Mouse (Mus musculus) CH12.LX (cell line): ENCODE data around the gene Tacc3. TPM values are rescaled to one million over a fixed set of nuclear protein-coding genes. Genes with fewer than 3 reads are reported as not detected.

ENCODE experiments used
- DNase-seq: peaks from one replicate; pipeline ENCODE4 v3.0.0-alpha.2; 2013; ENCODE audit errors: extremely low read depth
- H3K27ac ChIP-seq: 2 replicates; pipeline ENCODE4 v1.5.1; 2012; ENCODE audit warnings: low read depth, mild to moderate bottlenecking, control low read depth, moderate library complexity; ENCODE audit not compliant: insufficient read depth
- H3K27me3 ChIP-seq: replicated peaks from 2 replicates; pipeline ENCODE3; 2012; ENCODE audit warnings: inconsistent platforms
- H3K36me3 ChIP-seq, 2 experiments: replicated peaks in 1 of 2; 2 replicates each; pipeline versions ENCODE3 to v1.6.1; 2012; ENCODE audit warnings: inconsistent platforms in 1 of 2, low read length in 1 of 2, mild to moderate bottlenecking in 1 of 2, mixed read lengths in 1 of 2, moderate library complexity in 1 of 2; ENCODE audit not compliant: control insufficient read depth in 1 of 2, insufficient read depth in 1 of 2
- H3K4me1 ChIP-seq, 2 experiments: 2 replicates each; pipeline ENCODE4 v1.6.1; 2012; ENCODE audit warnings: inconsistent platforms in 1 of 2, moderate library complexity in 1 of 2; ENCODE audit not compliant: insufficient read depth in 2 of 2, control insufficient read depth in 1 of 2
- H3K4me2 ChIP-seq: 2 replicates; pipeline ENCODE4 v1.6.1; 2012; ENCODE audit warnings: low read depth, mild to moderate bottlenecking, control low read depth; ENCODE audit not compliant: poor library complexity, insufficient read depth, severe bottlenecking
- H3K4me3 ChIP-seq, 3 experiments: fragments of 150-350 bp in 1 of 3; sonication (generic) in 1 of 3; replicated peaks in 1 of 3; 2 replicates each; pipeline versions ENCODE3 to v1.5.1; 2011 to 2012; ENCODE audit warnings: low read depth in 2 of 3, low read length in 2 of 3, mild to moderate bottlenecking in 2 of 3, moderate library complexity in 2 of 3, control low read depth in 1 of 3, improper control_type of control experiment in 1 of 3, inconsistent platforms in 1 of 3, mixed read lengths in 1 of 3; ENCODE audit not compliant: poor library complexity in 1 of 3
- H3K79me2 ChIP-seq: replicated peaks from 2 replicates; pipeline ENCODE4 v1.6.1; 2012; ENCODE audit warnings: mild to moderate bottlenecking, moderate library complexity; ENCODE audit not compliant: control insufficient read depth, poor library complexity, insufficient read depth, severe bottlenecking; ENCODE audit errors: extremely low read depth
- H3K9ac ChIP-seq: 2 replicates; pipeline ENCODE4 v1.6.1; 2012; ENCODE audit warnings: low read depth, mild to moderate bottlenecking, control low read depth, moderate library complexity; ENCODE audit not compliant: insufficient read depth
- H3K9me3 ChIP-seq: replicated peaks from 2 replicates; pipeline ENCODE3; 2012; ENCODE audit warnings: low read length, inconsistent platforms, mixed read lengths
- CTCF ChIP-seq, 2 experiments: IDR thresholded peaks in 1 of 2; conservative IDR thresholded peaks in 1 of 2; 2 replicates each; pipeline ENCODE4 v1.5.1; 2011 to 2012; ENCODE audit warnings: low read depth in 2 of 2, low read length in 2 of 2, improper control_type of control experiment in 1 of 2, inconsistent platforms in 1 of 2, mild to moderate bottlenecking in 1 of 2, moderate library complexity in 1 of 2
- EP300 ChIP-seq: IDR thresholded peaks from 2 replicates; pipeline ENCODE4 v1.6.1; 2011; ENCODE audit warnings: low read length, improper control_type of control experiment
- ETS1 ChIP-seq: conservative IDR thresholded peaks from 2 replicates; pipeline ENCODE4 v1.6.1; 2012; ENCODE audit warnings: low read depth, mild to moderate bottlenecking, inconsistent platforms, low read length, improper control_type of control experiment, moderate library complexity
- HCFC1 ChIP-seq: IDR thresholded peaks from 2 replicates; pipeline ENCODE4 v1.6.1; 2012; ENCODE audit warnings: low read depth, mild to moderate bottlenecking, inconsistent platforms, low read length, improper control_type of control experiment
- IRF4 ChIP-seq: IDR thresholded peaks from 2 replicates; pipeline ENCODE4 v1.6.1; 2014; ENCODE audit warnings: low read depth, mild to moderate bottlenecking, inconsistent platforms, low read length, improper control_type of control experiment
- JUN ChIP-seq: IDR thresholded peaks from 2 replicates; pipeline ENCODE4 v1.6.1; 2011; ENCODE audit warnings: low read depth, mild to moderate bottlenecking, low read length, improper control_type of control experiment, moderate library complexity; ENCODE audit not compliant: insufficient read depth
- KAT2A ChIP-seq: IDR thresholded peaks from 2 replicates; pipeline ENCODE4 v1.6.1; 2012; ENCODE audit warnings: low read length, improper control_type of control experiment, inconsistent platforms; ENCODE audit not compliant: insufficient replicate concordance
- MAFK ChIP-seq: IDR thresholded peaks from 2 replicates; pipeline ENCODE4 v1.6.1; 2011; ENCODE audit warnings: low read length, improper control_type of control experiment; ENCODE audit not compliant: insufficient replicate concordance
- MAZ ChIP-seq: IDR thresholded peaks from 2 replicates; pipeline ENCODE4 v1.6.1; 2012; ENCODE audit warnings: low read depth, mild to moderate bottlenecking, inconsistent platforms, low read length, improper control_type of control experiment, moderate library complexity
- MEF2A ChIP-seq: IDR thresholded peaks from 2 replicates; pipeline ENCODE4 v1.6.1; 2014; ENCODE audit warnings: low read depth, mild to moderate bottlenecking, inconsistent platforms, low read length, improper control_type of control experiment, borderline replicate concordance
- NRF1 ChIP-seq: IDR thresholded peaks from 2 replicates; pipeline ENCODE4 v1.6.1; 2014; ENCODE audit warnings: low read depth, mild to moderate bottlenecking, inconsistent platforms, low read length, improper control_type of control experiment, moderate library complexity
- POLR2A ChIP-seq: IDR thresholded peaks from 2 replicates; pipeline ENCODE4 v1.6.1; 2011; ENCODE audit warnings: low read depth, mild to moderate bottlenecking, improper control_type of control experiment, low read length
- POLR2AphosphoS2 ChIP-seq: IDR thresholded peaks from 2 replicates; pipeline ENCODE4 v1.6.1; 2011; ENCODE audit warnings: low read depth, low read length, improper control_type of control experiment
- RAD21 ChIP-seq: IDR thresholded peaks from 2 replicates; pipeline ENCODE4 v1.6.1; 2011; ENCODE audit warnings: low read depth, mild to moderate bottlenecking, low read length, improper control_type of control experiment, moderate library complexity
- SMC3 ChIP-seq: IDR thresholded peaks from 2 replicates; pipeline ENCODE4 v1.6.1; 2011; ENCODE audit warnings: low read depth, low read length, improper control_type of control experiment
- TCF12 ChIP-seq: IDR thresholded peaks from 2 replicates; pipeline ENCODE4 v1.6.1; 2014; ENCODE audit warnings: low read depth, mild to moderate bottlenecking, inconsistent platforms, low read length, improper control_type of control experiment
- ZC3H11A ChIP-seq: IDR thresholded peaks from 2 replicates; pipeline ENCODE4 v1.6.1; 2012; ENCODE audit warnings: low read depth, mild to moderate bottlenecking, inconsistent platforms, low read length, improper control_type of control experiment
- ZKSCAN1 ChIP-seq: IDR thresholded peaks from 2 replicates; pipeline ENCODE4 v1.6.1; 2012; ENCODE audit warnings: low read depth, inconsistent platforms, low read length, improper control_type of control experiment, borderline replicate concordance
- dilution Hi-C: fragments of 300-500 bp; cut with MboI; formaldehyde crosslinking; loops from 2 replicates; pipeline ENCODE4 v1.14.3; 2020; ENCODE audit warnings: low sequenced_read_pairs; ENCODE audit not compliant: extremely low pct_unique_long_range_greater_than_20kb, extremely low pct_ligation_motif_present
- in situ Hi-C: fragments of 300-500 bp; cut with MboI; formaldehyde crosslinking; loops from 3 replicates; pipeline ENCODE4 v1.14.3; 2019; ENCODE audit warnings: low sequenced_read_pairs, low pct_ligation_motif_present, low pct_unique_long_range_greater_than_20kb, mixed read lengths
- polyA plus RNA-seq: library from polyadenylated mRNA; unstranded; fragments of >175 nt; gene quantifications from 2 replicates; pipeline ENCODE4 v1.2.1, GENCODE M21; 2012; ENCODE audit warnings: low read depth; ENCODE audit not compliant: insufficient read length
- total RNA-seq, 2 experiments: library from RNA; depleted of rRNA; stranded (reverse); fragments of 300-350 nt in 1 of 2; fragments of >200 nt in 1 of 2; gene quantifications; 2 replicates each; pipeline ENCODE4 v1.2.3; 2012 to 2014

The Tacc3 gene
- total and polyA plus RNA-seq, 3 experiments: 89.4 to 186 (median 160) TPM

DNA sequence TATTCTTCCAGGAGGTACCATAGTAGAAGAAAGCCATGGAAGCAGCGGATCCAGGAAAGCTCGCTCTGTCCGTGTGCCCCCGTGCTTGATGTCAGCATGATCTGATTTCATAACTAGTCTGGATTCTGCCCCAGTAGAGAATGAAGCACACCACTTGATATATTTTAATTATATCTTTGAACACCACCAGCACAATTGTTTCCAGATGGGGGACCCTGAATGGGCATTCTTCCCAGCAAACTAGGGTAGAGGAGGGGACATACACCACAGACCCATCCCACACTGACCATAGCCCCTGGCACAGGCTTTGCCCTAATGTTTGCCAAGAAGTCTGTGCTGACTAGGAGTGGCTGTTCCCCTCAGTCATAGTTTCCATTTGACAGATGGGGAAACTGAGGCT, 27.0 kb downstream of the Tacc3 start:
- no peak for TF ChIP-seq POLR2AphosphoS2
- TF ChIP-seq ETS1: no peak
- TF ChIP-seq TCF12: no peak
- no peak for TF ChIP-seq MAZ
- TF ChIP-seq EP300: no peak
- TF ChIP-seq IRF4: no peak
- no peak for TF ChIP-seq RAD21
- no peak for TF ChIP-seq NRF1
- no peak for TF ChIP-seq HCFC1
- TF ChIP-seq CTCF (conservative IDR thresholded peaks at IDR 0.05 in 1 of 2, IDR thresholded peaks at IDR 0.05 in 1 of 2; ENCODE audit: low read depth in 2 of 2, low read length in 2 of 2): no peak
- TF ChIP-seq POLR2A: no peak
- no peak for TF ChIP-seq MAFK
- no peak for TF ChIP-seq ZKSCAN1
- no peak for TF ChIP-seq ZC3H11A
- TF ChIP-seq MEF2A: no peak
- TF ChIP-seq JUN: no peak
- no peak overlapping the region for H3K9ac ChIP-seq
- no peak overlapping the region for H3K27ac ChIP-seq
- no peak for DNase-seq
- no peak overlapping the region for H3K4me2 ChIP-seq
- H3K4me1 ChIP-seq: peaks cover 0 to 33% of the 10 kb centered on the region in 2 experiments; a peak in 2 of 4 replicates
- no peak overlapping the region for H3K4me3 ChIP-seq
- H3K36me3 ChIP-seq: no peaks in the 10 kb centered on the region
- H3K79me2 ChIP-seq: no peaks in the 10 kb centered on the region
- peaks cover 41% of the 10 kb centered on the region for H3K27me3 ChIP-seq
- dilution Hi-C loops: no loop called here
- peaks cover 3% of the 10 kb centered on the region for H3K9me3 ChIP-seq
- in situ Hi-C loops: loop anchor here (5.0 kb wide), 1 partner anchor 57 kb away; no protein-coding TSS in a partner anchor

DNA sequence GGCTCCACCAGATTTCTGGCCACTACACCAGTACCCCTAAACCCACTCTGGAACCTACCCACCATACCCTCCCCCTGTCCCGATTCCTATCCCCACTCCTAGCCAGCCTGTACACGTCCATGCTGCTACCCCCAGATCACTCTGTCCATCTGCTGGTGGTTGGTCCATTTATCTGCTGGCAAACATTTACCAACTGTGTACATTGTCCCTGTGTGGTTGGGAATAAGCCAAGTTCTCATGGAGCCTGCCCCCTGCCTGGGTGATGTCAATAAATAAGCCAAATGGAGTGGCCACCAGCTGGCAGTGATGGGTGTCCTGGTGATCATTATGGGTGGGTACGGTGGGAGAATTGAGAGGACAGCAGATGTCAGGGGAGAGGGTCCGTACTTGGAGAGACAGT, 29.2 kb downstream of the Tacc3 start:
- H3K79me2 ChIP-seq: no peaks in the 10 kb centered on the region
- TF ChIP-seq KAT2A: no peak
- no peak for TF ChIP-seq SMC3
- TF ChIP-seq JUN: no peak
- TF ChIP-seq POLR2A: no peak
- H3K9ac ChIP-seq: no peak overlapping the region
- peaks cover 46% of the 10 kb centered on the region for H3K27me3 ChIP-seq
- dilution Hi-C loops: no loop called here
- in situ Hi-C loops: no loop called here
- no peak overlapping the region for H3K27ac ChIP-seq
- H3K4me2 ChIP-seq: no peak overlapping the region
- H3K36me3 ChIP-seq: no peaks in the 10 kb centered on the region
- no peak for DNase-seq
- peaks cover 0 to 18% of the 10 kb centered on the region in 2 experiments; a peak in 2 of 4 replicates for H3K4me1 ChIP-seq
- H3K9me3 ChIP-seq: peaks cover 3% of the 10 kb centered on the region
- H3K4me3 ChIP-seq: no peak overlapping the region
